Mouse (Mus musculus): ENCODE measurements at regions not wholly inside any gene's neighbourhood (a gene's known extent, or its start where the extent isn't known, plus 50 kb on each side); places are given as distances from the start of the nearest gene placed in this dataset.

GRCm38 (mm10) chr13:52019647-52020046 is 173.2 kb downstream of the Gadd45g start:
- no peak for TF ChIP-seq POLR2A (IDR thresholded peaks at IDR 0.05; ENCODE audit: borderline replicate concordance, low read depth, low read length)
- TF ChIP-seq CTCF (IDR thresholded peaks at IDR 0.05; ENCODE audit: low read depth, low read length): no peak
